Mouse (Mus musculus) adrenal gland (tissue): ENCODE measurements around the gene Gm8909.
"Not testable (repeated sequence)": the region's sequence is repeated elsewhere in the genome, so short reads cannot be mapped to it uniquely, and the experiment has no call there.

Source experiments
- intact Hi-C: fragments of 180-260 bp; cut with DNase I; formaldehyde crosslinking; loops from one replicate; pipeline ENCODE4 v1.15.1; 2025

Gm8909 gene

DNA sequence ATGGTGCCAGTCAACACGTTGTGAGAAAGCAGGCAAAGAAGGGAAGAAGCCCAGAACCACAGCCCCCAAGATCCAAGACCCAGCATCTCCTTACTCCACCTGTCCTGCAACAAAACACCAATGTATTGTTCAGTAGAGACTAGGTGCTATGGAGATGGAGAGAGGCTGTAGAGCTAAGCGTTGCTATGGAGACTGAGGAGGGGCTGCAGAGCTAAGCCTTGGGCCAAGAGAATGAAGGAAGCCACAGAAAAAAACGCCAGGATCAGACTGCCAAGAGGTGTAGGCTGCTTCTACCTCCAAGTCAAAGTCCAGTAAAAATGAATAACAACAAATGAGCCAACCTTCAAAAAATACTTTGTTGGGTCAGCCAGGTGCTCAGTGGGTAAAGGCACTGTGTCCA, 51.8 kb downstream of the Gm8909 start:
- intact Hi-C loops: not testable (repeated sequence)
